Mouse (Mus musculus) sigmoid colon, adult 10 weeks (tissue): ENCODE measurements around the gene Tph1. TPM values are rescaled to one million over a fixed set of nuclear protein-coding genes. Genes with fewer than 3 reads are reported as not detected.

ENCODE experiments used
- polyA plus RNA-seq: library from polyadenylated mRNA; stranded (reverse); fragments of 350-450 nt; fragmentation: Illumina TruSeq; extraction: RNeasy Lipid Tissue Mini Kit (QIAGEN cat#74804); gene quantifications from one replicate; pipeline ENCODE4 v1.2.3, GENCODE M21; 2014; ENCODE audit warnings: low read depth, low replicate concordance

The Tph1 gene
- polyA plus RNA-seq, result 36.1 TPM

DNA sequence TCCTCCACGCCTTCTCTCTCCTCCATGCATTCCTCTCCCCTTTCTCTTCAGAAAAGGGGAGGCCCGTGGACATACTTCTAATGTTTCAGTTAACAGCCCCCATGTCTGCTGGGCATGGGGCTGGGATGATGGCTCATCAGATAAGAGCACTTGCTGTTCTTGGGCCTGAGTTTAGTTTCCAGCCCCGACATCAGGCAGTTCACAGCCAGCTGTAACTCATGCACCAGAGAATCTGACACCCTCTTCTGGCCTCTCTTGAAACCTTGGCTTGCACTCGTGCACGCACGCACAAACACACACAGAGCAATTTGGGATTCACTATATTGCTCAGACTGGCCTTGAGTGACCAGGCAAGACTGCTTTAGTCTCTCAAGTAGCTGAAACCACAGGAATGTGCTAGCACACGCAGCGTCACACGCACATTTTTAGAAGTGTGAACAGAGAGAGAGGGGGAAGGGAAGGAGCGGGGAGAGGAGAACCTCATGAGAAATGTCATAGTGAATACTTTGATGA, at the start of gene Tph1:
Gene Tph1 (minus strand): TSS at position 378 of the 513 bp plus-strand sequence.

DNA sequence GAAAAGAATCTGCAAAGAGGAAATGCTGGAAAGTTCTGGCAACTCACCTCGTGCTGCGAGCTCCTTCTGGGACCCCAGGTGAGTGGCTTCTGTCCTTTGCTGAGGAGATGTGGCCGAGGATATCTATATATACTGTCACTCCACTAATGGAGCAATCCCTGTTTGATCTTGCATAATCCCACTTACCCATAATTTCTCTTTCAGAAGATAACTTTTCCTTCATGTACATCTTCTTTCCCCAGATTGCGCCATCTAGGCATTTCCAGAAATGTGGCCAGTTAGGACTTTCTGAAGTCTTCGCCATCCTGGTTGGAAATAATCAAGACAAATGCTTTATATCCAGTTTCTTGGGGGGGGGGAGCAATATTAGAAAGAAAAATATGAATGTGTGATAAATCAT, 43.3 kb upstream of the Tph1 start, which contains the start of gene Saa3:
Gene Saa3 (minus strand): TSS at position 101 of the 400 bp plus-strand sequence.

DNA sequence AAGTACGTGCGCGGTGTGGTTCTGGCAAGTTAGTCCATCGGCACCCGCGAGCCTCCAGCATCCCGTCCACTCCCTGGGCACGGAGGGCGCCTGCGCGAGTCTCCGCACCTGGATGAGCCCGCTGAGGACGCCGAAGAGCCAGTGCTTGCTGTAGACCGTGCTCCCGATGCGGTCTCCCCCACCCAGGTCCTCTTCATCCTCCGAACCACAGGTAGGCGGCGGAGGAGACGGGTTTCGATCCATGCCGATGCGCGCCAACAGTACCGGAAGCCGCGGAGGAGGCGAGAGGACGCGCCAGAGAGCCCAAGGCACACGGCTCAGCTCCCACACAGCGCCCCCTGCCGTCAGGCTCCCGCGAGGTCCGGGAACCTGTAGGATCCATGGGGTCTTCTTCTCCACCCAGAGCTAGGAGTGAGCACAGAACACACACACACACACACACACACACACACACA, 38.1 kb upstream of the Tph1 start, which contains the start of gene Saal1:
Gene Saal1 (minus strand): TSS at position 291 of the 455 bp plus-strand sequence.

DNA sequence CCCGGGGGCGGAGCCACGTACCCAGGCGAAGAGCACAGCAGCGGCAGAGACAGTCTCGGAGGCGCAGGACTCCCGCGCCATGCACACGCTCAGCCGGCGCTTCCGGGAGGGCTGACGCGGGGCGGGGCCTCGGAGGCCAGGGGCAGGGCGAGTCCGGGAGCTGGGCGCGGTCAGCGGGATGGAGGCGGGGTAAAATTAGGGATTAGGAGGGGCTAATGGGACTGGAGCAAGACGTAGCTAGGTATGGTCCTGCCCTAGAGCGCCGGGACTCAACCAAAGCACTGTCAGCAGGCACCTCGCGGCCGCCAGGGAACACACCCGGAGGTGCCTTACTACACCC, 32.7 kb downstream of the Tph1 start, which contains the start of gene Sergef:
Gene Sergef (minus strand): TSS at position 116 of the 340 bp plus-strand sequence.

Other genes starting within 250 kb of the Tph1 start
- 1.9 TPM for gene Sergef, start 32.7 kb downstream of the Tph1 start, polyA plus RNA-seq
- gene Saal1, start 38.1 kb upstream of the Tph1 start, polyA plus RNA-seq, result 5.0 TPM
- 5.0 TPM for gene Saa3, start 43.2 kb upstream of the Tph1 start, polyA plus RNA-seq
- not detected for gene Saa4, start 60.1 kb upstream of the Tph1 start, polyA plus RNA-seq
- 841 TPM for gene Saa1, start 70.4 kb upstream of the Tph1 start, polyA plus RNA-seq
- gene Saa2, start 79.3 kb upstream of the Tph1 start, polyA plus RNA-seq, result not detected
- gene Hps5, start 123.5 kb upstream of the Tph1 start, polyA plus RNA-seq, result 83.2 TPM
- gene Gtf2h1, start 123.6 kb upstream of the Tph1 start, polyA plus RNA-seq, result 108 TPM
- 321 TPM for gene Ldha, start 168.9 kb upstream of the Tph1 start, polyA plus RNA-seq
- gene Ldhc, start 188.7 kb upstream of the Tph1 start, polyA plus RNA-seq, result not detected
- 349 TPM for gene Tsg101, start 247.4 kb upstream of the Tph1 start, polyA plus RNA-seq